In genomic region chr5:33954354-33954753, GRCm38 (mm10) we compare ENCODE assay signal across 8 mouse cellular contexts. TPM values are rescaled to one million over a fixed set of nuclear protein-coding genes. Genes with fewer than 3 reads are reported as not detected.
A peak's percentile ranks its signal among the peaks of the same experiment; 100 is the strongest.
DNase-seq lines count a peak whose midpoint lies in the region; ATAC-seq and TF ChIP-seq lines count a peak whose summit lies in the region.

No protein-coding gene starts in this region.

- H3K4me2 ChIP-seq in forebrain, embryonic 11.5 days (ENCODE audit: low read depth, low read length, severe bottlenecking) = no peak overlapping the region
- H3K4me2 ChIP-seq in heart, postnatal 0 days (ENCODE audit: low read depth, low read length) = no peak overlapping the region

- no peaks in the 10 kb centered on the region for H3K4me1 ChIP-seq in ES-E14 (ENCODE audit: control insufficient read depth in 2 of 2, insufficient read depth in 2 of 2, low read length in 2 of 2, poor library complexity in 1 of 2)
- H3K4me1 ChIP-seq in forebrain, embryonic 11.5 days (replicated peaks; ENCODE audit: control insufficient read depth, insufficient read depth, low read length) = no peaks in the 10 kb centered on the region
- H3K4me1 ChIP-seq in heart, postnatal 0 days (ENCODE audit: control insufficient read depth, insufficient read depth) = no peaks in the 10 kb centered on the region

- in situ Hi-C loops in ES-E14 (cut with MboI; ENCODE audit: low sequenced_read_pairs in 2 of 2, unreplicated experiment in 2 of 2) = no loop called here

- WGBS in forebrain, embryonic 11.5 days = 33% methylated on average over 10 of the region's 10 CpGs
- 24% methylated on average over 10 of the region's 10 CpGs for WGBS in heart, postnatal 0 days

- no peaks in the 10 kb centered on the region for H3K36me3 ChIP-seq in ES-E14 (ENCODE audit: control insufficient read depth, insufficient read depth, low read length, poor library complexity, severe bottlenecking)
- no peaks in the 10 kb centered on the region for H3K36me3 ChIP-seq in forebrain, embryonic 11.5 days (ENCODE audit: control insufficient read depth, insufficient read depth, low read length)
- H3K36me3 ChIP-seq in heart, postnatal 0 days (replicated peaks; ENCODE audit: control insufficient read depth, insufficient read depth, low read length) = no peaks in the 10 kb centered on the region

- H3K27me3 ChIP-seq in forebrain, embryonic 11.5 days (ENCODE audit: control insufficient read depth, insufficient read depth, low read length) = no peaks in the 10 kb centered on the region
- no peaks in the 10 kb centered on the region for H3K27me3 ChIP-seq in heart, postnatal 0 days (ENCODE audit: control insufficient read depth, insufficient read depth, low read length)

- TF ChIP-seq CTCF in heart, postnatal 0 days (IDR thresholded peaks at IDR 0.05; ENCODE audit: low read depth) = peak; percentile 97

- ATAC-seq in forebrain, embryonic 11.5 days (replicated peaks; ENCODE audit: low FRiP score) = no peak
- ATAC-seq in heart, postnatal 0 days (ENCODE audit: insufficient read depth, low read depth) = peak; percentile 58; the same call in 1 of the 2 replicates
- 0 out of 2 replicates have a peak, but pooled peaks have one; percentile 34 for ATAC-seq in megakaryocyte-erythroid progenitor cell, adult 5-6 weeks (replicated peaks; ENCODE audit: low FRiP score, low TSS enrichment, poor library complexity, severe bottlenecking)
- no peak for ATAC-seq in erythroid progenitor cell, adult 5-6 weeks (replicated peaks; ENCODE audit: low FRiP score, poor library complexity, severe bottlenecking)

- H3K4me3 ChIP-seq in ES-E14 (ENCODE audit: insufficient read depth in 1 of 2, low read depth in 1 of 2, low read length in 2 of 2, poor library complexity in 1 of 2, severe bottlenecking in 1 of 2) = no peak overlapping the region
- no peak overlapping the region for H3K4me3 ChIP-seq in forebrain, embryonic 11.5 days (ENCODE audit: low read depth, low read length)
- no peak overlapping the region for H3K4me3 ChIP-seq in heart, postnatal 0 days (ENCODE audit: low read depth, low read length)

- no peak overlapping the region for H3K9ac ChIP-seq in ES-E14 (ENCODE audit: insufficient read depth, low read depth, low read length, poor library complexity, severe bottlenecking)
- no peak overlapping the region for H3K9ac ChIP-seq in forebrain, embryonic 11.5 days (ENCODE audit: low read length)
- no peak overlapping the region for H3K9ac ChIP-seq in heart, postnatal 0 days (replicated peaks; ENCODE audit: low read depth, low read length)

- H3K9me3 ChIP-seq in ES-E14 (ENCODE audit: control insufficient read depth, insufficient read depth, low read depth, low read length) = no peaks in the 10 kb centered on the region
- peaks cover 6% of the 10 kb centered on the region; the same call in 1 of the 2 replicates for H3K9me3 ChIP-seq in forebrain, embryonic 11.5 days (ENCODE audit: control insufficient read depth, low read length)
- H3K9me3 ChIP-seq in heart, postnatal 0 days (replicated peaks; ENCODE audit: control insufficient read depth, low read length) = peaks cover 11% of the 10 kb centered on the region; the same call in 1 of the 2 replicates

- TF ChIP-seq EP300 in heart, postnatal 0 days (IDR thresholded peaks at IDR 0.05; ENCODE audit: low read depth) = no peak

- DNase-seq in ES-E14 (ENCODE audit: low read depth, low spot score) = peak; percentile 21
- peak; percentile 28 to 31 for DNase-seq in adrenal gland, postnatal 4 days (ENCODE audit: low spot score in 2 of 2)
- peak; percentile 81 for DNase-seq in forebrain, embryonic 11.5 days (ENCODE audit: low spot score)
- peak; percentile 39 for DNase-seq in heart, postnatal 0 days (ENCODE audit: low spot score)
- DNase-seq in layer of hippocampus, postnatal 25 days (ENCODE audit: extremely low spot score in 1 of 2, low spot score in 1 of 2) = peak; percentile 84 to 87
- DNase-seq in right cerebral cortex, postnatal 25 days = peak; percentile 86

- no peak overlapping the region for H3K27ac ChIP-seq in ES-E14 (ENCODE audit: insufficient read depth, low read depth, low read length, poor library complexity, severe bottlenecking)
- H3K27ac ChIP-seq in forebrain, embryonic 11.5 days (ENCODE audit: low read depth, low read length) = no peak overlapping the region
- no peak overlapping the region for H3K27ac ChIP-seq in heart, postnatal 0 days (ENCODE audit: low read depth)

TF ChIP-seq in ES-E14, 5 proteins besides CTCF, POLR2A, EP300 and RAD21:
- TF ChIP-seq ZC3H11A (IDR thresholded peaks at IDR 0.05; ENCODE audit: borderline replicate concordance, low read depth, low read length) = 0 out of 2 replicates have a peak, but pooled peaks have one; percentile 1
- TF ChIP-seq HCFC1 (IDR thresholded peaks at IDR 0.05; ENCODE audit: borderline replicate concordance, insufficient read depth, low read length) = no peak

RNA-seq across cellular contexts. Expression of gene Nelfa, which starts 18.1 kb away (rescaled TPM):
- total RNA-seq in ES-E14 (2012; rRNA removed) = 42.0 and 43.0 TPM in 2 replicates
- total RNA-seq in adrenal gland, postnatal 4 days (2021) = 10 to 100 TPM; 31.1 to 32.7 TPM
- 86.3 and 88.3 TPM in 2 replicates for polyA plus RNA-seq in forebrain, embryonic 11.5 days (2014; fragmentation: Nextera tagmentation; extraction: Ambion mirVana)
- total RNA-seq in heart, postnatal 0 days (2014; rRNA removed; ENCODE audit: low replicate concordance) = 16.1 and 20.6 TPM in 2 replicates
- 18.1 and 18.9 TPM in 2 replicates for polyA plus RNA-seq in heart, postnatal 0 days (2015; fragmentation: Nextera tagmentation; extraction: Ambion mirVana)
- total RNA-seq in layer of hippocampus, postnatal 25 days (2021) = 10 to 100 TPM; 19.7 to 20.1 TPM
- 51.6 and 54.2 TPM in 2 replicates for total RNA-seq in megakaryocyte-erythroid progenitor cell, adult 5-6 weeks (2014; fragmentation: Nextera tagmentation)
- 28.3 and 35.0 TPM in 2 replicates for total RNA-seq in megakaryocyte-erythroid progenitor cell, adult 5-6 weeks (2017)
- total RNA-seq in erythroid progenitor cell, adult 5-6 weeks (2015; ENCODE audit: low replicate concordance) = 12.3 and 28.1 TPM in 2 replicates
- 12.5 and 25.8 TPM in 2 replicates for total RNA-seq in erythroid progenitor cell, adult 5-6 weeks (2017; ENCODE audit: low replicate concordance)

RNA-seq across cellular contexts. Expression of gene Gm1673, which starts 28.9 kb away (rescaled TPM):
- total RNA-seq in ES-E14 (2012; rRNA removed) = 13.5 and 14.5 TPM in 2 replicates
- 10 to 100 TPM; 37.0 to 39.1 TPM for total RNA-seq in adrenal gland, postnatal 4 days (2021)
- polyA plus RNA-seq in forebrain, embryonic 11.5 days (2014; fragmentation: Nextera tagmentation; extraction: Ambion mirVana) = 228 and 239 TPM in 2 replicates
- 5.6 and 40.2 TPM in 2 replicates for total RNA-seq in heart, postnatal 0 days (2014; rRNA removed; ENCODE audit: low replicate concordance)
- 37.3 and 40.8 TPM in 2 replicates for polyA plus RNA-seq in heart, postnatal 0 days (2015; fragmentation: Nextera tagmentation; extraction: Ambion mirVana)
- 10 to 100 TPM; 62.5 to 74.8 TPM for total RNA-seq in layer of hippocampus, postnatal 25 days (2021)
- total RNA-seq in megakaryocyte-erythroid progenitor cell, adult 5-6 weeks (2014; fragmentation: Nextera tagmentation) = not detected in 2 replicates
- total RNA-seq in megakaryocyte-erythroid progenitor cell, adult 5-6 weeks (2017) = not detected in 2 replicates
- not detected in 2 replicates for total RNA-seq in erythroid progenitor cell, adult 5-6 weeks (2015; ENCODE audit: low replicate concordance)
- not detected in 2 replicates for total RNA-seq in erythroid progenitor cell, adult 5-6 weeks (2017; ENCODE audit: low replicate concordance)

RNA-seq across cellular contexts. Expression of gene Nat8l, which starts 41.4 kb away (rescaled TPM):
- total RNA-seq in ES-E14 (2012; rRNA removed) = 3.3 and 6.1 TPM in 2 replicates
- total RNA-seq in adrenal gland, postnatal 4 days (2021) = 1 to 10 TPM; 8.4 to 9.6 TPM
- 1.9 and 2.0 TPM in 2 replicates for polyA plus RNA-seq in forebrain, embryonic 11.5 days (2014; fragmentation: Nextera tagmentation; extraction: Ambion mirVana)
- total RNA-seq in heart, postnatal 0 days (2014; rRNA removed; ENCODE audit: low replicate concordance) = 1.9 and 4.3 TPM in 2 replicates
- 0.29 and 0.33 TPM in 2 replicates for polyA plus RNA-seq in heart, postnatal 0 days (2015; fragmentation: Nextera tagmentation; extraction: Ambion mirVana)
- total RNA-seq in layer of hippocampus, postnatal 25 days (2021) = 100 to 1,000 TPM; 131 to 133 TPM
- total RNA-seq in megakaryocyte-erythroid progenitor cell, adult 5-6 weeks (2014; fragmentation: Nextera tagmentation) = not detected in 2 replicates
- total RNA-seq in megakaryocyte-erythroid progenitor cell, adult 5-6 weeks (2017) = 0.23 TPM in 1 of 2 replicates, not detected in the other
- 0.72 TPM in 1 of 2 replicates, not detected in the other for total RNA-seq in erythroid progenitor cell, adult 5-6 weeks (2015; ENCODE audit: low replicate concordance)
- total RNA-seq in erythroid progenitor cell, adult 5-6 weeks (2017; ENCODE audit: low replicate concordance) = 0.15 and 0.77 TPM in 2 replicates

Comparison
In these comparisons a context has a peak if more than half of its experiments do, and no peak if none do; other contexts are left out.
1. DNase-seq: peak in every context shown above with its lines; median percentile 86 in right cerebral cortex, postnatal 25 days; 86 in layer of hippocampus, postnatal 25 days; 81 in forebrain, embryonic 11.5 days; 39 in heart, postnatal 0 days; 30 in adrenal gland, postnatal 4 days; 21 in ES-E14.
2. ATAC-seq: peak in heart, postnatal 0 days (single experiment) and megakaryocyte-erythroid progenitor cell, adult 5-6 weeks (single experiment); none in forebrain, embryonic 11.5 days (single experiment) and erythroid progenitor cell, adult 5-6 weeks (single experiment).
3. RNA of gene Nat8l, which starts 41.4 kb away (total RNA-seq): 131 to 133 TPM in layer of hippocampus, postnatal 25 days; 8.4 to 9.6 TPM in adrenal gland, postnatal 4 days, 1.9 to 4.3 TPM in heart, postnatal 0 days, 3.3 to 6.1 TPM in ES-E14, 0.15 to 0.77 TPM in erythroid progenitor cell, adult 5-6 weeks and 0.23 TPM in megakaryocyte-erythroid progenitor cell, adult 5-6 weeks; every median in the first group is over 10 times any median in the second.